ENCODE assay signal across 13 mouse cellular contexts in genomic region chr11:29924332-29924731, GRCm38 (mm10).
A peak's percentile ranks its signal among the peaks of the same experiment; 100 is the strongest.
DNase-seq lines count a peak whose midpoint lies in the region.
"Had no signal": no experiment of that assay in that cellular context is flagged by ENCODE, and none has a peak within 500 bp of the region (broad histone marks: within the 10 kb centered on the region; RNA-seq: fewer than 3 reads in every experiment).

No protein-coding gene starts in this region.

- intact Hi-C loops in left cerebral cortex, postnatal 4 days (cut with DNase I), result no loop called here
- intact Hi-C loops in heart, postnatal 36 days (cut with DNase I), result no loop called here

- DNase-seq in cerebellum, adult 9-11 months, result peak; percentile 20
- DNase-seq in cerebellum, adult 11 months, result no peak
- DNase-seq in left cerebral cortex, adult 9 months (ENCODE audit: low spot score in 2 of 2), result peak; percentile 26 to 28
- DNase-seq in left cerebral cortex, postnatal 4 days, result no peak
- peak; percentile 84 for DNase-seq in brain, adult 2 months (ENCODE audit: low read depth, low spot score)
- DNase-seq in layer of hippocampus, adult 8-10 months (ENCODE audit: low spot score in 2 of 2), result peak; percentile 68 to 76
- DNase-seq in heart, postnatal 36 days, result no peak
- no peak for DNase-seq in heart, postnatal 4 days
- DNase-seq: heart, adult 11 months; kidney, adult 11 months; kidney, postnatal 36 days; lung, postnatal 36 days; thymus, adult 2 months had no signal

Comparison
In these comparisons a context has a peak if more than half of its experiments do, and no peak if none do; other contexts are left out.
1. DNase-seq: peak in cerebellum, adult 9-11 months (single experiment), left cerebral cortex, adult 9 months (2 of 2), brain, adult 2 months (single experiment) and layer of hippocampus, adult 8-10 months (2 of 2); none in cerebellum, adult 11 months (single experiment), left cerebral cortex, postnatal 4 days (single experiment), heart, postnatal 36 days (0 of 2) and heart, postnatal 4 days (single experiment).